Mouse (Mus musculus): ENCODE results near the gene Dus3l. TPM values are rescaled to one million over a fixed set of nuclear protein-coding genes. Genes with fewer than 3 reads are reported as not detected.

Dus3l gene
- polyA plus RNA-seq, 1 experiment from 2014 or later: 40.0 TPM

- Histone ChIP-seq H3K36me3 (ENCODE audit: control insufficient read depth, insufficient read depth, low read length) (no peaks in the 10 kb centered on the region), H3K4me2 (ENCODE audit: low read depth, low read length) (peak overlapping the region; percentile 52; the same call in 1 of the 2 replicates), H3K27ac (ENCODE audit: low read length) (no peak overlapping the region), H3K9ac (ENCODE audit: low read depth, low read length) (peak overlapping the region; percentile 65), H3K9me3 (ENCODE audit: control insufficient read depth, low read length) (no peaks in the 10 kb centered on the region), H3K27me3 (replicated peaks; ENCODE audit: control insufficient read depth, insufficient read depth, low read length) (peaks cover 32% of the 10 kb centered on the region), H3K4me1 (ENCODE audit: control insufficient read depth, insufficient read depth, low read length) (peaks cover 19% of the 10 kb centered on the region), H3K4me3 (ENCODE audit: low read length) (peak overlapping the region; percentile 35)
- ATAC-seq: peak; percentile 36
- 28% methylated on average over 71 of the region's 71 CpGs for WGBS
These were observed 13.0 kb upstream of the Dus3l start for GRCm38 (mm10) chr17:56751404-56752072.

- 30% methylated on average over 15 of the region's 15 CpGs for WGBS
- no peaks in the 10 kb centered on the region for H3K36me3 ChIP-seq (ENCODE audit: control insufficient read depth, insufficient read depth, low read length)
- peaks cover 32% of the 10 kb centered on the region for H3K27me3 ChIP-seq (replicated peaks; ENCODE audit: control insufficient read depth, insufficient read depth, low read length)
- no peak overlapping the region for H3K4me2 ChIP-seq (ENCODE audit: low read depth, low read length)
- no peaks in the 10 kb centered on the region for H3K9me3 ChIP-seq (ENCODE audit: control insufficient read depth, low read length)
- H3K4me3 ChIP-seq (ENCODE audit: low read length): no peak overlapping the region
- ATAC-seq: no peak
- H3K4me1 ChIP-seq (ENCODE audit: control insufficient read depth, insufficient read depth, low read length): peaks cover 32% of the 10 kb centered on the region
- no peak overlapping the region for H3K27ac ChIP-seq (ENCODE audit: low read length)
- no peak overlapping the region for H3K9ac ChIP-seq (ENCODE audit: low read depth, low read length)
These were observed 11.1 kb upstream of the Dus3l start for GRCm38 (mm10) chr17:56753452-56753851.

- Histone ChIP-seq H3K4me3 (ENCODE audit: low read length) (peak overlapping the region; percentile 20), H3K9me3 (ENCODE audit: control insufficient read depth, low read length) (no peaks in the 10 kb centered on the region), H3K36me3 (ENCODE audit: control insufficient read depth, insufficient read depth, low read length) (no peaks in the 10 kb centered on the region), H3K9ac (ENCODE audit: low read depth, low read length) (peak overlapping the region; percentile 36), H3K4me2 (ENCODE audit: low read depth, low read length) (peak overlapping the region; percentile 40), H3K27me3 (replicated peaks; ENCODE audit: control insufficient read depth, insufficient read depth, low read length) (peaks cover 32% of the 10 kb centered on the region), H3K4me1 (ENCODE audit: control insufficient read depth, insufficient read depth, low read length) (peaks cover 32% of the 10 kb centered on the region), H3K27ac (ENCODE audit: low read length) (no peak overlapping the region)
- ATAC-seq: 0 out of 2 replicates have a peak, but pooled peaks have one; percentile 8
- WGBS: 19% methylated on average over 36 of the region's 36 CpGs
These were observed 10.0 kb upstream of the Dus3l start for GRCm38 (mm10) chr17:56754271-56755185.

GRCm38 (mm10) chr17:56756703-56757399, 7.7 kb upstream of the Dus3l start:
- peaks cover 30% of the 10 kb centered on the region for H3K27me3 ChIP-seq (replicated peaks; ENCODE audit: control insufficient read depth, insufficient read depth, low read length)
- H3K9me3 ChIP-seq (ENCODE audit: control insufficient read depth, low read length): no peaks in the 10 kb centered on the region
- H3K4me1 ChIP-seq (ENCODE audit: control insufficient read depth, insufficient read depth, low read length): peaks cover 38% of the 10 kb centered on the region
- 1% methylated on average over 47 of the region's 51 CpGs for WGBS
- peak overlapping the region; percentile 100 for H3K4me2 ChIP-seq (ENCODE audit: low read depth, low read length)
- no peak overlapping the region for H3K27ac ChIP-seq (ENCODE audit: low read length)
- peak; percentile 25 for ATAC-seq
- H3K36me3 ChIP-seq (ENCODE audit: control insufficient read depth, insufficient read depth, low read length): no peaks in the 10 kb centered on the region
- peak overlapping the region; percentile 65 for H3K4me3 ChIP-seq (ENCODE audit: low read length)
- H3K9ac ChIP-seq (ENCODE audit: low read depth, low read length): peak overlapping the region; percentile 80

GRCm38 (mm10) chr17:56757416-56758123, 7.0 kb upstream of the Dus3l start, which contains the start of gene Nrtn:
Gene Nrtn, minus strand, starts transcription at chr17:56757530.
- WGBS: under 1% methylated on average over 45 of the region's 48 CpGs
- ATAC-seq: peak; percentile 69
- no peaks in the 10 kb centered on the region for H3K36me3 ChIP-seq (ENCODE audit: control insufficient read depth, insufficient read depth, low read length)
- H3K27me3 ChIP-seq (replicated peaks; ENCODE audit: control insufficient read depth, insufficient read depth, low read length): peaks cover 24% of the 10 kb centered on the region
- peaks cover 43% of the 10 kb centered on the region for H3K4me1 ChIP-seq (ENCODE audit: control insufficient read depth, insufficient read depth, low read length)
- no peaks in the 10 kb centered on the region for H3K9me3 ChIP-seq (ENCODE audit: control insufficient read depth, low read length)
- peak within 1 kb of the TSS; percentile 18; the same call in 1 of the 2 replicates for H3K27ac ChIP-seq (ENCODE audit: low read length)
- peak within 1 kb of the TSS; percentile 65 for H3K4me3 ChIP-seq (ENCODE audit: low read length)
- H3K9ac ChIP-seq (ENCODE audit: low read depth, low read length): peak within 1 kb of the TSS; percentile 80
- peak within 1 kb of the TSS; percentile 100 for H3K4me2 ChIP-seq (ENCODE audit: low read depth, low read length)

GRCm38 (mm10) chr17:56758132-56758531, 6.4 kb upstream of the Dus3l start:
- Histone ChIP-seq H3K9me3 (ENCODE audit: control insufficient read depth, low read length) (no peaks in the 10 kb centered on the region), H3K27ac (ENCODE audit: low read length) (no peak overlapping the region), H3K4me3 (ENCODE audit: low read length) (no peak overlapping the region), H3K27me3 (replicated peaks; ENCODE audit: control insufficient read depth, insufficient read depth, low read length) (peaks cover 20% of the 10 kb centered on the region), H3K36me3 (ENCODE audit: control insufficient read depth, insufficient read depth, low read length) (no peaks in the 10 kb centered on the region), H3K4me1 (ENCODE audit: control insufficient read depth, insufficient read depth, low read length) (peaks cover 48% of the 10 kb centered on the region), H3K4me2 (ENCODE audit: low read depth, low read length) (peak overlapping the region; percentile 100), H3K9ac (ENCODE audit: low read depth, low read length) (peak overlapping the region; percentile 80; the same call in 1 of the 2 replicates)
- no peak for ATAC-seq
- WGBS: 3% methylated on average over 12 of the region's 12 CpGs

- Histone ChIP-seq H3K27ac (ENCODE audit: low read length) (no peak overlapping the region), H3K4me2 (ENCODE audit: low read depth, low read length) (no peak overlapping the region), H3K36me3 (ENCODE audit: control insufficient read depth, insufficient read depth, low read length) (no peaks in the 10 kb centered on the region), H3K4me1 (ENCODE audit: control insufficient read depth, insufficient read depth, low read length) (peaks cover 43% of the 10 kb centered on the region), H3K27me3 (replicated peaks; ENCODE audit: control insufficient read depth, insufficient read depth, low read length) (peaks cover 11% of the 10 kb centered on the region), H3K9ac (ENCODE audit: low read depth, low read length) (no peak overlapping the region), H3K4me3 (ENCODE audit: low read length) (no peak overlapping the region), H3K9me3 (ENCODE audit: control insufficient read depth, low read length) (no peaks in the 10 kb centered on the region)
- WGBS: 55% methylated on average over 7 of the region's 7 CpGs
- ATAC-seq: no peak
These were observed 5.3 kb upstream of the Dus3l start for GRCm38 (mm10) chr17:56759261-56759660.

- Histone ChIP-seq H3K4me3 (ENCODE audit: low read length) (no peak overlapping the region), H3K36me3 (ENCODE audit: control insufficient read depth, insufficient read depth, low read length) (no peaks in the 10 kb centered on the region), H3K4me2 (ENCODE audit: low read depth, low read length) (no peak overlapping the region), H3K4me1 (ENCODE audit: control insufficient read depth, insufficient read depth, low read length) (peaks cover 37% of the 10 kb centered on the region), H3K9me3 (ENCODE audit: control insufficient read depth, low read length) (no peaks in the 10 kb centered on the region), H3K27ac (ENCODE audit: low read length) (no peak overlapping the region), H3K27me3 (replicated peaks; ENCODE audit: control insufficient read depth, insufficient read depth, low read length) (no peaks in the 10 kb centered on the region; the same call in 1 of the 2 replicates), H3K9ac (ENCODE audit: low read depth, low read length) (no peak overlapping the region)
- WGBS: 75% methylated on average over 3 of the region's 3 CpGs
- no peak for ATAC-seq
These were observed 3.5 kb upstream of the Dus3l start for GRCm38 (mm10) chr17:56761077-56761476.

Data from intestine, embryonic 16.5 days (tissue).